Mouse (Mus musculus): ENCODE measurements around the gene Tacc2.

GRCm38 (mm10) chr7:130613973-130614372 is 36.7 kb downstream of the Tacc2 start:
- TF ChIP-seq POLR2A (IDR thresholded peaks at IDR 0.05; ENCODE audit: extremely low read depth, insufficient read depth, low read length) = no peak
- no peak for TF ChIP-seq CTCF (IDR thresholded peaks at IDR 0.05; ENCODE audit: low read depth, low read length)

Data from liver, adult 2 months (tissue).